Mouse (Mus musculus) splenic B cell, adult 2 months (primary cell): ENCODE data around the gene Fbxl5.

Experiments used
- DNase-seq: peaks from one replicate; pipeline ENCODE4 v3.0.0-alpha.2; 2011; ENCODE audit warnings: low read depth, low spot score
- H3K27me3 ChIP-seq: 2 replicates; pipeline ENCODE4 v1.6.1; 2012; ENCODE audit warnings: mild to moderate bottlenecking, low read length, moderate library complexity, mixed read lengths; ENCODE audit not compliant: control insufficient read depth, poor library complexity, insufficient read depth, severe bottlenecking
- H3K36me3 ChIP-seq: 2 replicates; pipeline ENCODE4 v1.6.1; 2012; ENCODE audit warnings: mild to moderate bottlenecking, low read length, moderate library complexity, mixed read lengths; ENCODE audit not compliant: control insufficient read depth, poor library complexity, insufficient read depth, severe bottlenecking

Fbxl5 gene

DNA sequence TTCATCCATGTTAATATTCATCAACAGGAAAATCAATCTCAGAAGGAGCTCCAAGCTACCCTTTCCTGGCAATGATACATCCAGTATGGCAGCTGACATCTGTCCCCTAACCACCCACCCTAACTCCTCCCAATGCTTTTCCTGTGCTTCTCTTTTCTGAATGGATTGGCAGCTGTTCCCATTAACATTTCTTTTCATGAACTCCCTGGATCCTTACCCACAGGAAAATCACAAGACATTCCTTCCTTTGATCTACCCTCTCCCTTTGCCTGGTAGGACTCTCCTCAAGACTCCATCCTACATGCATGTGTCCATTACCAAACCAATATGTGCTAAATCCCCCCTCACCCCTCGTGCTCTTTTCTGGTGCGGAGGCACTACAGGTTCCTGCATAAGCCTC lies 6.9 kb downstream of the Fbxl5 start:
- DNase-seq, result no peak
- Histone ChIP-seq H3K36me3 (no peaks in the 10 kb centered on the region), H3K27me3 (no peaks in the 10 kb centered on the region)

DNA sequence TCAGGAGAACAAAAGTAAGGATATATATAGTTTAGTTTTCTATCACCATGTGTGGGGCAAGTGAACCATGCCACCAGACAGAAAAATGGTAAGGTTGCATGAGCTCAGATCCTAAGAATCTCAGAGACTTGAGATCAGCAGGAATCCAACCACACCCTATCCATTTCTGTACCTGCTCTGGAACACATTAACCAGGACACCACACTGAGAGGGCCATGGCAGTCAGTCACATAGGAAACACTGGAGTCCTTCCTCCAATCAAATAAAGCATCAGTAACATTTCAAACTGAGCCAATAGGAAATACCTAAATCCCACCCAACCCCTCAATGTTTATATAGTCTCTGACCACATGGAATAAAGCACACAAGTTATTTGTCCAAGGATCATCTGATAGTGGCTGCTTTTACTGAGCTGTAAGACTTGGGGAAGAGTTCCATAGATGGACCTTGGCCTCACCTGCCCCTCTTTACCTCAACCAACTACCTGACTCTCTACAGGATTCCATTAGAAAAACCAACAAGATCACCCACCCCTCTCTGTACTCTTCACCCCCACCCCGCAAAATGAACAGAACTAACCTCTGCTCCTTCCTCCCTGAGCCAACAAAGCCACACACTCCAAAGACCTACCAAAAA lies 10.9 kb downstream of the Fbxl5 start:
- DNase-seq, result no peak
- H3K27me3 ChIP-seq, result no peaks in the 10 kb centered on the region; the same call in 1 of the 2 replicates
- no peaks in the 10 kb centered on the region for H3K36me3 ChIP-seq

DNA sequence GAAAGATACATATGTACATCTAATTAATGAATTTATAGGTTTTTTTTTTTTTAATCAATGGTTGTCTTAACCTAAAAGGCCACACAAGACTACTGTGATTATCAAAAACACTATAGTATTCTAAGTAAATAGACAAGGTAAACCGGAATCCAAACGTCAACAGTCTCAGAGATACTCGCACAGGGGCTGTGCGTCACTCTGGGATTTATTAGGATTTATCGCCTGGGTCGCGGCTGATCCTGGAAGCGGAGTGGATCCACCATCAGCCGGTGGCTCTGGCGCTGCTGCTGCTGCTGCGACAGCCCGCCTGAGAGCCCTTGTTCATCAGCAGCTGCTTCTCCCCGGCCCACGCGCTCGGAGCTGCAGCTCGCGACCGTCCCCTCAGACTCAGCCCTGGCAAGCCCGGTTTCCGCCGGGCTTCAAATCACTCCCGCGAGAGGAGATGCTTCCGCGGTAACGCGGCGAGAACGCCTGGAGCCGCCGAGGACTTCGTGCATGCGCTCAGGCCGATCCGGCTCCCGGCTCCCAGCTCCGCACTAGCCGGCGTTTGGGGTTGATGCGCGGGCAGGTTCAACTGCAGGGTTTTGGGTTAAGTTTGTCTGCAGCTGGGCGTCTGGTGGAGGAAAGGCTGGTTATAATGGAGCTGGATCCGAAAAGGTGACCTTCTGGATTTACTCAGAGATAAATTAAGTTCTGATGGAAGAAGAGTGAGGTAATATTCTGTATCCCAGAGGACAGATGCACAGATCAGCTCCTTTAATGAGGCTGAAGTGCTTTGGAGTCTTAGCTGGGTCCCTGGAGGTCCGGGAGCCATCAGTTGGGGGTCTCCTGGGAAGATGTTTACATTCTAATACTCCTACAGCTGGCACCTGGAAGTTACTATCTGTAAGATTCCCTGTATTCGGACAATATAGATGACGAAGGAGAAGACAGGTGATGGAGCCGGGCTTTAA lies 13.4 kb downstream of the Fbxl5 start:
- H3K27me3 ChIP-seq, result no peaks in the 10 kb centered on the region; the same call in 1 of the 2 replicates
- peak; percentile 78 for DNase-seq
- H3K36me3 ChIP-seq, result no peaks in the 10 kb centered on the region

DNA sequence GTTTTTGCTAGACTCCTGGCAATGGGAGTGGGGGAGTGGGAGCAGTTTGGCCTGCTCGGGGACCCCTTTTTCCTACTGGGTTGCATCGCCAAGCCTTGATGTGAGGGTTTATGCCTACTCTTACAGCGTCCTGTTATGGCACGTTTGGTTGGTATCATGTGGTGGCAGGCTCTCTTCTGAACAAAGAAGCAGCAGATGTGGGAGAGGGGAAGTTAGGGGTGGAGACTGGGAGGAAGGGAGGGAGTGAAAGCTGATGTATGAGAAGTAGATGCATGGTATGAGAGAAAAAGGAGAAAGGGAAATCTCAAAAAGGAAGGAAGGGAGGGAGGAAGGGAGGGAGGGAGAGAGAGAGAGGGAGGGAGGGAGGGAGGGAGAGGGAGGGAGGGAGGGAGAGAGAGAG lies 14.5 kb downstream of the Fbxl5 start:
- no peak for DNase-seq

DNA sequence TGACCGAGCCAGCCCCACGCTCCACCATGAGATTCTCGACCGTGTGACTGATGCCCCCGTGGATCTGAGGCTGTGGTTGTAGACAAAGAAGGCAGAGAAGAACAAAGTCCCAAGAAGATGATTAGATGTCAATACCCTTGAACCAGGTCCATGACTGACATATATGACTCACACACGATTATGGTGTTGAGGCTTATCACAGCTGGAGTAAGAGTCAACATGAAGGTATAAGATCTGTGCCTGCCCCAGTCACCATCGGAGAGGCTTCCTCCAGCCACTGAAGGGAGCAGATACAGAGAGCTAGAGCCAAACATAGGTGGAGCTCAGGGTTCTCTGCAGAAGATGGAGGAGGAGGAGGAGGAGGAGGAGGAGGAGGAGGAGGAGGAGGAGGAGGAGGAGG lies 15.1 kb downstream of the Fbxl5 start:
- no peak for DNase-seq
- Histone ChIP-seq H3K36me3 (no peaks in the 10 kb centered on the region), H3K27me3 (no peaks in the 10 kb centered on the region; the same call in 1 of the 2 replicates)

More for the DNA sequence above, 14.5 kb downstream of the Fbxl5 start:
- no peaks in the 10 kb centered on the region for H3K36me3 ChIP-seq
- H3K27me3 ChIP-seq, result no peaks in the 10 kb centered on the region; the same call in 1 of the 2 replicates

DNA sequence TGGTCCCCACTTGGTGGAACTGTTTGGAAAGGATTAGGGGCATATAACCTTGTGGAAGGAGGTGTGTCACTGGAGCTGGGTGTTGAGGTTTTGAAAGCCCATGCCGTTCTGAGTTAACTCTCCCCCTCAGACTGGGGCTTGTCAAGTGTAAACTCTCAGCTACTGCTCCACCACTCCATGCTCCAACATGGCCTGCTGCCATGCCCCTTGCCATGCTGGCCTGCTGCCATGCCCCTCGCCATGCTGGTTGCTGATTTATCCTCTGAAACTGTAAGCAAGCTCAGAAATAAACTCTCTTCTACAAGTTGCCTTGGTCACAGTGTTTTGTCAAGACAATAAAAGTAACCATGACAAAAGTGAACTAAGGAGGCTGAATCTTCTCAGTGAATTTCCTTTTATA lies 16.0 kb downstream of the Fbxl5 start:
- Histone ChIP-seq H3K27me3 (no peaks in the 10 kb centered on the region; the same call in 1 of the 2 replicates), H3K36me3 (no peaks in the 10 kb centered on the region)
- DNase-seq, result no peak

DNA sequence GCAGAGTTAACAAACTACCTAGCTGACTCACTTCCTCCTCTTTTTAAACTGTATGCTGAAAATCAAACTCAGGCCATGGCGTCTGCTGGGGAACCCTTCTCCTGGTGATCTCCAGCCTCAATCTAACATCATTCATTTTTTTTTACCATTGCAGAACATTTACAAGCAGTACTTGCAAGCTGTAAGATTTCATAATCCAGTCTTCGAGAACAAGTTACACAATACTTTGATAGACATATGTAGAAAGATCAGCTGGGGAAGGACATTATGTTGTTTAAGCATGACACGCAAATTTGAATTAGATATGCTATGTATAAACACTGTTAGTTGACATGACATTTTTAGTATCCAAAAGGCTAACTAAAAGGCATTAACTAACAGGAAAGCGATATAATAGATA lies 19.6 kb downstream of the Fbxl5 start:
- DNase-seq, result no peak
- no peaks in the 10 kb centered on the region for H3K27me3 ChIP-seq
- H3K36me3 ChIP-seq, result no peaks in the 10 kb centered on the region

DNA sequence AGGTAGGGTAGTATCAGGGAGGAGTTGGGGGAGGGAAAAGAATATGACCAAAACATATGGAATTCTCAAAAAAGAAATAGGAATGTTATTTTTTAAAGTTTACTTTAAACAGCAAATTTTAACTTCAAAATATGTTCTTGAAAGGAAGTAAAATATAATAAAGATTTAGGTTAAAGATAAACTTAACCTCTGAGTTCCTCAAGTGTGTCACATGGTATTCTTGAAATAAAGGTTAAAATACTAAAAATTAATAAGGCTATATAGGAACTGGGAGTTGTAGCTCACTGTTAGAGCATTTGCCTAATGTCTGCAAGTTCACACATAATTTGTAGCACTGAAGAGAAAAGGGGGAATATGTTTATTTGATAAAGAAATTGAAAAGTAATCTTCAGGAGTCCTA lies 20.2 kb downstream of the Fbxl5 start:
- H3K36me3 ChIP-seq, result no peaks in the 10 kb centered on the region

DNA sequence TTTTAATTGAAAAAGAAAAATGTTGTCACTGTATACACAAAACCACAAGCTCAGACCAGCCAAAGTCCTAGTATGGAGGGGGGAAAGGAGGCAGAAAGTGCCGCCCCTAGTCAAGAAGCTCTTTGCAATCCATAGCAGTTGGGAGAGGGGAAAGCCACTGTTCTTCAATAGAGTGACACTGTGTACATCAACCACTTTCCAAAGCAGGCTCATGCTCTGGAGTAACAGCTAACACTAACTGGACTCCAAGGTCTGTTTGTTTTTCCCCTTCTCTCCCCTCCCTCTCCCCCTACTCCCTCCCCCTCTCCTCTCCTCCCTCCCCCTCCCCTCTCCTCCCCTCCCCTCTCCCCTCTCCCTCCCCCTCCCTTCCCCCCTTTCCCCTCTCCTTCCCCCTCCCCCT lies 20.7 kb downstream of the Fbxl5 start:
- no peak for DNase-seq
- H3K36me3 ChIP-seq, result no peaks in the 10 kb centered on the region
- H3K27me3 ChIP-seq, result no peaks in the 10 kb centered on the region

More for the DNA sequence above, 20.2 kb downstream of the Fbxl5 start:
- H3K27me3 ChIP-seq, result no peaks in the 10 kb centered on the region
- DNase-seq, result no peak

DNA sequence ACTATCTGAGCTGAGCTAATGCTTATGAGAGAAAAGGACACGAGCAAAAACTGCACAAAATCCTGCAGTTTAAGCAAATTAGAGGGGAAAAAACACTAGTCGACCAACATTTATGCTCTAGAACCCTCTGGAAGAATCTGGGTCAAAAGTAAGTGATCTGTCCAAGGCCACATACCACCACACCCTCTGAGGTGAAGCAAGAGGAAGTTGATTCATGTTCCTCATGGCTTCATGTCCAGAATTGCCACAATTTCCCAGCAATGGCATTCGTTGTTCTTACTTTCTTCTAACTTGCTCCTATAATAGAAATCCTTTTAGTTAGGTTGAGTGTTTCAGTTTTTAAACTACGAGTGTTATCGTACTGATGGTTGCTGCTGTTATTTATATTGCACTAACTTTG lies 21.9 kb downstream of the Fbxl5 start:
- Histone ChIP-seq H3K36me3 (no peaks in the 10 kb centered on the region), H3K27me3 (no peaks in the 10 kb centered on the region)
- no peak for DNase-seq

DNA sequence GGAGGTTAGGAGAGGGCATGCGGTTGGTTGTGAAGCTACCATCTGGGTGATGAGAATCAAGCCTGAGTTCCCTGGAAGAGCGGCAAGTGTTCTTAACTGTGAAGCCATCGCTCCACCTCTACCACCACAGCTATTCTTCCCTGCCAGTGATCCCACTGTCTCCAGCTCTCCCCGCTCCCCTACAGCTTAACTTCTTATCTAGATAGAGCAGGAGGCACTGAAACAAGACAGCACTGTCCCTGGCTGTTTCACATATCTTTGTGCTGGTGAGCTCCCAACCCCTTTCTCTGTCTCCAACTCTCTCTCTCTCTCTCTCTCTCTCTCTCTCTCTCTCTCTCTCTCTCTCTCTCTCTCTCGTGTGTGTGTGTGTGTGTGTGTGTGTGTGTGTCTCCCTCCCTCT lies 29.1 kb downstream of the Fbxl5 start:
- DNase-seq, result no peak
- Histone ChIP-seq H3K27me3 (no peaks in the 10 kb centered on the region), H3K36me3 (no peaks in the 10 kb centered on the region)

DNA sequence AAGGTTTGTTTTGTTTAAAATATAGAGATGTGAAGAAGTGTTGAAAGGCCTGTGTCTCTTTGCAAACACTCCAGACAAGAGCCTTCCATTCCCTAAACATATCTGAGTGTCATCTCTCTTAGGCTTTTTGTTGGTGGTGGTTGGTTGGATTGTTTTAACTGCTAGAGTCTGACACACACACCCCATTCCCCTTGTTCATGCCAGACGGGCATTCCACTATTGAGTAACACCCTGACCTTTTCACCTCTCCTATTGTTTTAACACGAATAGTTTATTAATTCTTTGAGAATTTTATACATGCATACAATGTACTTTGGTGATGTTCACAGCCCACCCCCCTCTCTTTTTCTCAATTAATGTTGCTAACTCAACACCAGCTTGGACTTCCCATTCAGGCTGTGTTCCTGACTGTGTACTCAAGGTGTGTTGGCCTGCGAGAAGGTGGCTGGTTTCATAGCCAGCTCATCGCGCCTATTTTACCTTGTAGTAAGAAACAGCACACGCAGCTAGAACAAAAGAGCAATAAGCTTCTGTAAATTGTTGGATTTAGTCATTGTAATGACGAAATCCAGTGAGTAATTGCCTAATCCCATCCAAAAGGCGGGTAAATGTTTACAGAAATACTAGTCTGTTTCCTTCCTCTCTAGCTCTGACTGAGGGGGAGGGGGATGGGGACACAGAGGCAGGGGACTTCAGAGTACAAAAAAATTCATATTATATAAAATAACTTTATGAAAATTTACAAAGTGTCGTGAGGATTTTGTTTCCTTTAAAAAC lies 33.3 kb downstream of the Fbxl5 start:
- Histone ChIP-seq H3K36me3 (no peaks in the 10 kb centered on the region), H3K27me3 (no peaks in the 10 kb centered on the region)
- no peak for DNase-seq

DNA sequence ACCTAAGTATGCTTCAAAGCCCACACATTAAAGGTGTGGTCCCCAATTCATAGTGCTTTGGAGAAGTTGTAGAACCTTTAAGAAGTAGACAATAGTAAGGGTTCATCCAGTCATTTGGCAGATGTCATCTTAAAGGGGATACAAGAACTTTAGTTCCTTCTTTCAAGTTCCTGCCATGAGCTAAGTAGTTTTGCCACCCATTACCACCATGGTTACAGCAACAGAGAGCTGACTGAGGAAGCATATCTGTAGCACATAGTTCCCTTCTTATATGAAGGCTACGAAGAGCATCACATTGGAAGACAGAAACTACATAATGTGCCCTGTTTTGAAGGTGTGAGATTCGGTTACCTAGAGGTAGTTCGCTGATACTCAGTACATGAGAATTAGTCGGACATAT lies 34.8 kb downstream of the Fbxl5 start:
- no peaks in the 10 kb centered on the region for H3K36me3 ChIP-seq
- H3K27me3 ChIP-seq, result no peaks in the 10 kb centered on the region

DNA sequence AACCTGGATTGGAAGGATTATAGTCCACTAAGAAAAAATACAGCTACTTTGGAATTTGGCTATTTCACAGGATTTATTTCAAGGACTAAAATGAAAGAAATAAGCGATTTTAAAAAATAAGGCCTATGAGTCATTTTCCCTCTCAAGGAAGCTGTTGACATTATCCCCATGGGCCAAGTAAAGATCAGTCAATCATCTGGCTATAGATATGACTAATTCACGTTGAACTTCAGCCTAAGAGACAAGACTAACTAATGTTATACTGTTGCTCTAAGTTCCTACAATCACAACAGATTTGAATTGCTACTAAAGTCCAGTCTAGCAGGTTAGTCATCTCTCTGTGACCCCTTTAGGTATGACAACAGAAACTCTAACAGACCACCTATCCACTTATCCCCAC lies 37.4 kb downstream of the Fbxl5 start:
- Histone ChIP-seq H3K27me3 (no peaks in the 10 kb centered on the region), H3K36me3 (no peaks in the 10 kb centered on the region)
- no peak for DNase-seq

More for the DNA sequence above, 34.8 kb downstream of the Fbxl5 start:
- DNase-seq, result peak; percentile 54
